Mouse (Mus musculus) cerebellum, adult 11 months (tissue): Measurements from ENCODE around the gene Acp1.

Experiments
- DNase-seq: peaks from one replicate; pipeline ENCODE4 v3.0.0; 2022

Acp1 gene

DNA sequence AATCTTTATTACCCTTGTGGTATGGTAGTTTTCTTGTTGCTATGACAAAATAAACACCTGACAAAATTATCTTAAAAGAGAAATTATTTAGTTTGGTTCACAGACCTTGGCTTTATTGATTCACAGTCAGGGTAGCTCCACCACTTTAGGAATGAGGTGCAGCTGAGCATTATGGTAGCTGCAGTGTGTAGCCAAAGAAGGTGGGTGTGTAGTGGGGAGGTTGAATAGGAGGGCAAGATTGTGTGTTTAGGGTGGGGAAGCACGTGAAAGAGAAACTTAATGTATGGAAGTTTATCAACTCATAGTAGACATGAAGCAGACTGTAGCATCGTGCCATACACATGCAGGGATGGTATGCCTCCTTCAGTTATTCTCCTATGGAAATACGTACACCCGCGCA is 55.2 kb downstream of the Acp1 start:
- DNase-seq: no peak

DNA sequence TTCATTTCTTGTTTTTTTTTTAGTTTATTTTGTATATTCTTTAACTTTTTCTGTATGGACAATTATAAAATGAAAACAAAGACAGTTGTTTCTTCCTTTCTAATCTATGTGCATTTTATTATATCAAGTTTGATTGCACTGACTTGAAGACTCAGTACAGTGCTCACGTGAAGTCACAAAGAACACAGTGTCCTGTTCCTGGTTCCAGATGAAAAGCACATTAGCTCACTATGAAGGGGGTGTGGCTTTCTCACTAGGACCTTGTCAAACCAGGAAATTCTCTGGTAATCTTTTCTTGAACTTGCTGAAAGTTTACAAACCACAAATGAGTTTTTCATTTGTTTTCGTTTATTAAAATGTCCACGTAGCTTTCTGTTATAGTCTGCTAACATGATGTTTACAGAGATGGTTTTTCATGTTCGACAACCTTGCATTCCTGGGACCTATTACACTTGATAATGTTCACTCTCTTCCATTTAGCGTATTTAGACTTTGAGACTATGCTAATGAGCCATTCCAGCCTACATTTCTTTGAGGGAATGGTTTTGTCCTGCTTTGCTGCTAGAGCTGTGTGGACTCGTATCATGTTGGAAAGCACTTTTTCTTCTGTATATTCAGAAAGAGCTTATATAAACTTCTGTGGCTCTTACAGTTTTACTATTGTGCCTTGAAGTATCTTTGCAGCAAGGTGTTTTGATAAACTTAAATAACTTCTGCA is 55.8 kb downstream of the Acp1 start:
- no peak for DNase-seq

DNA sequence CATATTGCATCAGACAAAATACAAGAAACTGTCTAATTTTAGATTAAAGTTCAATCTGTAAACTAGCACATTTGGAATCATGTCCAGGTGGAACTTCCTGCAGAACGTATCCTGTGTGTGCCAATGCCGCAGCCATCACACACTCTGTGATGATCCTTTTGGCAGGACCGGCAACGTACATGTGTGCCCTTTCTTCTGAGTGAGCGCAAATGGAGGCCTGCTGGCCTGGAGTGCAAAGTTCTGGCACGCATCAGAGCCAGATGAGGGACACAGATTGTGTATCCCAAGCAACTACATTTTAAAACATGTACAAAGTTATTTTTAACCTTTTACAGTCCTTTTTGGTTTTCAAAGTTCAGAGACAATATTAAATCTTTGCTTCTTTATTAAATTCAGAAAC is 59.5 kb downstream of the Acp1 start:
- peak; percentile 5 for DNase-seq

DNA sequence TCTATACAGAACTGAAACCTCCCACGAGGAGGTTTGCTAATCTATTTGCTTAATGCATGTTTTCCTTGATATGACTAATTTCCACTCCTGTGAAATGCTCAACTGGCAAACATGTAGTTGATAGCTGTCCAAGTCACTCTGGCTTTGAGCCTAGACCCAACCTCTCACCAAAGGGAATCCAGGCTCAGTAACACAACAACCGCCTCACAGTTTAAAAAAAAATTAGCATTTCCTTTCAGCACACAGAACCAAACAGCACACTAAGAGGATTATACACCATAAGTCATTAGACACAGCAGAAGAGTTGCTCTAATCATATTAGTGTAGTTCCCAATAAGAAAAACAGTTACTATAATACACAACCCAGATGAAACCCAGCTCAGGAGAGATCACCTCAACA is 60.5 kb downstream of the Acp1 start:
- DNase-seq: peak; percentile 16

DNA sequence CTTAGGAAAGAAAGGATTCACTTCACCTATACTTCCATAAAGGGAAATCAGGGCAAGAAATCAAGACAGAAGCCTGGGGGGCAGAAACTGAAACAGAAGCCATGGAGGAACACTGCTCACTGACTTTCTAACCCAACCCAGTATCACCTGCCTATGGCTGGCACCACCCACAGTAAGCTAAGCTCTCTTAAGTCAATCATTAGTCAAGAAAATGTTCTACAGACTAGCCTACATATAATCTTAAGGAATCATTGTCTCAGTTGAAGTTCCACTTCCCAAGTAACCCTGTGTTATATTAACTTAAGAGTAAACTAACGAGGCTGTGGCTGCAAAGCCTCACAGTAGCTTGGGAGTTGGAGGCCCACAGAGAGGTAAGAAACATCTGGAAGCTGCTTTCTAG is 62.9 kb downstream of the Acp1 start:
- DNase-seq: no peak
